Mouse (Mus musculus) midbrain, embryonic 10.5 days (tissue): ENCODE results near the gene Bfsp2. TPM values are rescaled to one million over a fixed set of nuclear protein-coding genes. Genes with fewer than 3 reads are reported as not detected.
A peak's percentile ranks its signal among the peaks of the same experiment; 100 is the strongest.

Source experiments
- DNase-seq: peaks from one replicate; pipeline ENCODE4 v3.0.0-alpha.2; 2017; ENCODE audit warnings: low spot score
- H3K27ac ChIP-seq: fragments of 300-500 bp; sonication (generic); replicated peaks from 2 replicates; pipeline ENCODE4 v1.5.1; 2016; ENCODE audit warnings: mild to moderate bottlenecking
- H3K27me3 ChIP-seq: fragments of 300-500 bp; sonication (generic); 2 replicates; pipeline ENCODE4 v1.6.1; 2016; ENCODE audit warnings: low read depth, mild to moderate bottlenecking; ENCODE audit not compliant: poor library complexity, severe bottlenecking
- H3K36me3 ChIP-seq: fragments of 300-500 bp; sonication (generic); 2 replicates; pipeline ENCODE4 v1.6.1; 2016; ENCODE audit warnings: mild to moderate bottlenecking, moderate library complexity
- H3K4me1 ChIP-seq: fragments of 300-500 bp; sonication (generic); 2 replicates; pipeline ENCODE4 v1.6.1; 2016
- H3K4me3 ChIP-seq: fragments of 300-500 bp; sonication (generic); 2 replicates; pipeline ENCODE4 v1.5.1; 2016; ENCODE audit warnings: mild to moderate bottlenecking, moderate library complexity
- H3K9me3 ChIP-seq: fragments of 300-500 bp; sonication (generic); replicated peaks from 2 replicates; pipeline ENCODE4 v1.6.1; 2016; ENCODE audit warnings: mild to moderate bottlenecking
- WGBS: fragments of 180-500 bp; shearing (Covaris S2); methylation state at CpG from one replicate; pipeline ENCODE4 v1.1.7; 2016; 5-methylcytosine and 5-hydroxymethylcytosine counted together
- polyA plus RNA-seq: library from polyadenylated mRNA; unstranded; fragments of >200 nt; fragmentation: Nextera tagmentation; extraction: Ambion mirVana; gene quantifications from 2 replicates; pipeline ENCODE4 v1.2.1, GENCODE M21; 2016

The Bfsp2 gene
- polyA plus RNA-seq = 0.75 and 2.0 TPM in 2 replicates

DNA sequence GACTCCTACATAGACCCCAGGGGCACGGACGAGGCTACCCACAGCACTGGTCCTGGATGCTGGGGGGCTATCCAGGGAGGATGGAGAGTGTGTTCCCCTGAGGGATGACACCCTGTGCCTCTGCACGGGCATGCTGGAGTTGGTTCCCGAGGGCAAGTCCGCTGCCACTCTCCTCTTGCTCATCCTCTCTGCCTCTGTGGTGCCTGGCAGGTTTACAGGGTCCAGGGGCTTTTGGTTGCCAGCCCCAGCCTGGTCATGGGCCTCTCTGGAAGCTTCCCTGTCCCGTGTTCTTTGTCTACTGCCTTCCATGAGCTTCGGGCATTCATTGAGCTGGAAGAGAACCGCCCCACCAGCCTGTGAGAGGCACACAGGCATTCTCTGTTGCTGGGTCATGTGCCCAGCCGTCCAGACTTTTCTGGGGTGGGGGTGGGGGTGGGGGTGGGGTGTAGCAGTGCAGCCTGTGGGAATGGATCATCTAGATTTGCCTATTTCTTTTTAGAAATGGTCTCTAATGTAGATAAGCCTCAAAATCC lies at the start of gene Bfsp2:
Gene Bfsp2 (minus strand): TSS at position 377 of the 533 bp plus-strand sequence.
- peak within 1 kb of the TSS; percentile 72 for H3K27ac ChIP-seq
- no peak for DNase-seq
- 79% methylated on average over 9 of the region's 9 CpGs for whole genome bisulfite sequencing

DNA sequence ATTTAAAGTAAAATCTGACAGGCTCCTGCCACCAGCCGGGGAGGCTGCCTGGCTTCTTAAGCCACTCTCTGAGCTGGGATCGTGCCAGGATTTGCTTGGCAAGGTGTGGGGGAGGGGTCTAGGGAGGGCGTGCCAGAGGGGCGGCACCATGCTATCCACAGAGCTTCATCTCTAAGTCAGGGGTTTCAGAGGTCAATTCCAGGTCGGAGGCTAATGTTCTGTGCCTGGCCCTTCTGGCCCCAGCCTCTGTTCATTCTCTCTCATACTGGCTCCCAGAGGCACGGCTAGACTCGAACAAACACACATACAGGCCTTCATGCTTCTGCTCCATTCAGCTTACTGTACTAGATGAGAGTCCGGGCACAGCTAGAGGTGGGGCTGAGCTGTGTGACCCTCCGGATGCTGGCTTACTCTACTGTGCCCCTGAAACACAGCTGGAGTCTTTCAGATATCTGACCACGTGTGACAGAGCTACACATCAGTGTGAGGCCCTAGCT lies 44.9 kb upstream of the Bfsp2 start:
- peaks cover 9% of the 10 kb centered on the region; the same call in 1 of the 2 replicates for H3K27me3 ChIP-seq
- peaks cover 34% of the 10 kb centered on the region for H3K4me1 ChIP-seq
- WGBS = 21% methylated on average over 10 of the region's 10 CpGs
- no peaks in the 10 kb centered on the region for H3K36me3 ChIP-seq
- no peaks in the 10 kb centered on the region for H3K9me3 ChIP-seq
- peak overlapping the region; percentile 23; the same call in 1 of the 2 replicates for H3K4me3 ChIP-seq
- peak overlapping the region; percentile 49 for H3K27ac ChIP-seq
- peak; percentile 63 for DNase-seq

More for the DNA sequence above, at the start of gene Bfsp2:
- Histone ChIP-seq H3K9me3 (no peaks in the 10 kb centered on the region), H3K4me1 (peaks cover 21% of the 10 kb centered on the region), H3K36me3 (no peaks in the 10 kb centered on the region), H3K27me3 (no peaks in the 10 kb centered on the region), H3K4me3 (no peak within 1 kb of the TSS)

DNA sequence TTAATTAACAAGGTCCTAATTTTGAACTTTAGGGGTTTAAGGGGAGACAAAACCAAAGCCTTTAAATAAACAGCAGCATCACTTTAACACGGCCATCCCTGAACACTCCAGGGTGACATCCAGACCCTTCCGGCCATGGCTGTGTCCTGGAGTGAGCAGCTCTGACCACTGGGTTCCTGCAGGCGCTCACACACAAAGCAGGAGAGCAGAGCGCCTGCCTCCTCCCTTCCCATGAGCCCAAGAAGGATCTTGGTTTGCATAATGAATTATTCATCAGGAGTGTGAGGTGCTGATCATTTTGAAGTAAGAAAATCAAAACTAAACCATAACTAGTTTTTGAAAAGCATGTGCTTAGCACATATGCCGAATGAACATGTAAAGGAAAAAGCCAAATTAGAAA lies 44.4 kb upstream of the Bfsp2 start:
- no peaks in the 10 kb centered on the region for H3K36me3 ChIP-seq
- no peaks in the 10 kb centered on the region for H3K9me3 ChIP-seq
- peak overlapping the region; percentile 76 for H3K27ac ChIP-seq
- 18% methylated on average over 5 of the region's 5 CpGs for WGBS
- peak; percentile 60 for DNase-seq
- H3K4me1 ChIP-seq = peaks cover 34% of the 10 kb centered on the region
- H3K27me3 ChIP-seq = peaks cover 9% of the 10 kb centered on the region; the same call in 1 of the 2 replicates
- 0 out of 2 replicates have a peak overlapping the region, but pooled peaks have one; percentile 23 for H3K4me3 ChIP-seq

DNA sequence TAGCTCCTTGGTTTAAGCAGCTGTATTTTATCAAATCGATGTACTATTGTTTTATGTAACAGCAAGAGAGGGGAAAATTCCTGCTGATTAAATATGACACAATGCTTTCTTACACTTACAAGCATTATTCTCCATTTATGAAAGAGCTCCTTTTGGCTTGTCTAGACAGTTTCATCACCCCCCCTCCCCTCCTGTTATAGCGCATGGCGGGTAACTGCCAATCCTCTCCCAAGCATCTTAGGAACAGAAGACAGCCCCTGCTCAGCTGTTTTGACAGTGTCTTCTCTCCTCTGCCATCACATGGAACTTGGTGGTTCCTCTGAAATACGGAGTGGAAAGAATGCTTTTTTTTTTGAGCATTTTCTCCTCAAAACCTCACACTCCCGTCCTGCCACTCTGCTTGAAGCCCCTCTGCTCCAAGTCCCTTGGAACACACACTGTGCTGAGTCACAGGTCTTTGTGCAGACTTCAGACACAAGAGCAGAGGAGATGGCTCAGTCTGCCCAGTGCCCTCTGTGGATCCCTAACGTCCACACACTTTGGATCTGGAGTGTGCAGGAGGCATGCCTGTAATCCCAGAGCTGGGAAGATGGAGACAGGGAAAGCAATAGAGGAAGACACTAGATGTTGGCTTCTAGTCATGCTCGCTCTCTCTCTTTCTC lies 43.7 kb upstream of the Bfsp2 start:
- no peaks in the 10 kb centered on the region for H3K36me3 ChIP-seq
- H3K27ac ChIP-seq = peak overlapping the region; percentile 76
- DNase-seq = no peak
- no peak overlapping the region for H3K4me3 ChIP-seq
- H3K9me3 ChIP-seq = peaks cover 4% of the 10 kb centered on the region
- H3K4me1 ChIP-seq = peaks cover 34% of the 10 kb centered on the region
- peaks cover 9% of the 10 kb centered on the region; the same call in 1 of the 2 replicates for H3K27me3 ChIP-seq
- WGBS = 64% methylated on average over 7 of the region's 7 CpGs

DNA sequence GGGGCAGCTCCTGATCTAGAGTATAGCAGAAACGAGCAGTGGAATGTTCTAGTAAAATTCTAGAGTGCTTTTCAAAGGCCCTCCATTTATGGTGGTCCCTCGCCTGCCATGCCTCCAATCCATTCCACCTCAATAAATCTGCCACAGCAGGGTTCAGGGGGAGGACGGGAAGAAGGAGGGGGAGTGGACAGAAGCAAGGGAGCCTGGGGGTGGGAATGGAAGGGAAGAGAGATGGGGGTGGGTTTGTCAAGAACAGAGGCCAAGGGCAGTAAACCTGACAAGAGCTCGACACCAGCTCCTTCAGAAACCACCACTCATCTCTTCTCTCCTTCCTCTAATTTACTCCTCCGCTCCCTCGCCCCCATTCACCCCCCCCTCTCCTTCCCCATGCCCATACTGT lies 42.8 kb upstream of the Bfsp2 start:
- Histone ChIP-seq H3K36me3 (no peaks in the 10 kb centered on the region), H3K27me3 (peaks cover 9% of the 10 kb centered on the region; the same call in 1 of the 2 replicates), H3K4me3 (no peak overlapping the region), H3K4me1 (peaks cover 38% of the 10 kb centered on the region), H3K27ac (no peak overlapping the region), H3K9me3 (peaks cover 5% of the 10 kb centered on the region)
- DNase-seq = no peak
- WGBS = 60% methylated on average over 6 of the region's 6 CpGs

DNA sequence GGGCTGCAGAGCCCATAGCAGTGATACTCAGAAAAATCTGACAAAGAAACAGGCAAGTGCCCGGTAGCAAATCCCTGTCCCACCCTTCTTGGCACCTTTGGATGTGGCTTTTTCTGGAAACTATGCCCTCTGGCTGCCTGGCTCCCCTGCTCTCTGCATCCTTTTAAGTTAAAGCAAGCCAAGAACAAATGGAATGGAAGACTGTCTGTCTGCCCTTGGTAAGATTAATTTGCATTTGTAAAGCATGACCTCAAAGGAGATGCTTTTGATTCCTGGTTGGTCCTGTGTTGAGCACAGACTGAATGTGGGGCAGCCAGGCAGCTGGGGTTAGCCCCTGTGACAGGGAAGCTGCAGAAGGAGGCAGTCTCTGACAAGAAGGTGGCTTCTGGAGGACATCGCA lies 33.7 kb upstream of the Bfsp2 start:
- 53% methylated on average over 2 of the region's 2 CpGs for WGBS
- Histone ChIP-seq H3K9me3 (peaks cover under 1% of the 10 kb centered on the region; the same call in 1 of the 2 replicates), H3K36me3 (no peaks in the 10 kb centered on the region), H3K4me3 (no peak overlapping the region), H3K4me1 (peaks cover 21% of the 10 kb centered on the region), H3K27me3 (no peaks in the 10 kb centered on the region), H3K27ac (peak overlapping the region; percentile 62)
- no peak for DNase-seq

DNA sequence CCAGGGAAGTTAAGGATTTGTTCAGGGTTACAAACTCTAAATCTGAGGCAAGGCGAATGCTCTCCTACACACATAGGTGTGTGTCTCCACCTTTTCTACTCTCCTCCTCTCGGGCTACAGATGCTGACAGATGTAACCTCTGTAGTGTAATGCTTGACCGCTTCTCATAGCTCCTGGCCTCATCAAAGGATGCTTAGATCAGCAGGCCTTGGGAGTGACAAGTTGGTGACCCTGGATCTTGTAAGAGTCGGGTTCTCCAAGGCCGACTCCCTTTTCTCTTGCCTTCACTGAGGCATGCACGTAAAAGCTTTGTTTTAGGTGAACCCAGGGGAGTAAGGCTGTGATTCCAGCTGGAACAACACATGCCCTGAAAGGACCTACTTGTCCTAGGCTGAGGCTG lies 32.0 kb upstream of the Bfsp2 start:
- Histone ChIP-seq H3K4me3 (no peak overlapping the region), H3K36me3 (no peaks in the 10 kb centered on the region), H3K9me3 (no peaks in the 10 kb centered on the region), H3K27ac (no peak overlapping the region), H3K4me1 (peaks cover 13% of the 10 kb centered on the region), H3K27me3 (no peaks in the 10 kb centered on the region)
- no peak for DNase-seq
- 80% methylated on average over 6 of the region's 6 CpGs for WGBS

DNA sequence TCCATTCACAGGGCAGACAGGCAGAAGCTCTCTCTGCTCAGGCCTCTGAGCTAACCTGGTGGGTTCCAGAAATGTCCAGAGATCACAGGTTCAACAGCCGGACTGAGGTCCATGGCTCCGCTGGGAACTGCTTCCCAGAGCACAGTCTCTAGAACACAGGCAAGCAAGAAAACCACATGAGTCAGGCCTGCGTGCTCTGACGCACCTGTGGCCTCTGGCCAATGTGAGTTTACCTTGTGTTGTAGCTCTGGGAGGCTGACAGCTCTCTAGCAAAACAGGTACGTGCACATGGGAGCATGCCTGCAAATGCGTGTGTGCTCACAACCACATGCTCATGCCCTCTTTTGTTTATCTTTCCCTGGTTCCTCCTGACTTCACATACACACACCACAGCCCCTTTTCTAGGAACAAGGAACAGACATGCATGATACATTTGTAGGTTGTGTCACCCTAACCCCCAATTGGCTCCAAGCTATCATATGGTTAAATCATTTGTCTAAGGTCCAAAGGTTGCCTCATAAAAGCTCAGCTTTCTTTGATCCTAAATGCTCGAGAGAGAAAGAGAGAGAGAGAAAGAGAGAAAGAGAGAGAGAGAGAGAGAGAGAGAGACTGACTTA lies 26.9 kb upstream of the Bfsp2 start:
- Histone ChIP-seq H3K36me3 (0 out of 2 replicates have a peak, but pooled peaks cover 2% of the 10 kb centered on the region), H3K9me3 (no peaks in the 10 kb centered on the region), H3K27me3 (peaks cover 7% of the 10 kb centered on the region), H3K27ac (no peak overlapping the region), H3K4me3 (no peak overlapping the region), H3K4me1 (peaks cover 33% of the 10 kb centered on the region)
- WGBS = 85% methylated on average over 7 of the region's 7 CpGs
- no peak for DNase-seq

DNA sequence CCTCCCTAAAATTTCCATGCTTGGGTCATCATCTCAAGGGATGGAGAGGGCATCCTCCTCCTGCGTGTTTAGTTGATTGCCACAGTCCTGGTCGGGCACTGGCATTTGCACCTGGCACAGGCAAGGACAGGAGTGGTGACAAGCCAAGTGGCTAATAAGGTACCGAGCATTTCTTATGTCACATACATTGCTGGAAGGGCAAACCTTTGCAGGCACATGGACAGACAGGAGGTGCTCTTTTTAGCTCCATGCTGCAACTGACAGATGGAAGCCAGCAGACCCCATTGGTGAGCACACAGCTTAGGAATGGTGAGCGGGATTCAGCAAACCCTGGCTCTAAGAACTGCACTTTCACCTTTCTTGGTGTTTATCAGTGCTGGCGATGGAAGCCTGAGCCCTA lies 24.8 kb upstream of the Bfsp2 start:
- H3K4me1 ChIP-seq = peaks cover 43% of the 10 kb centered on the region
- H3K9me3 ChIP-seq = no peaks in the 10 kb centered on the region
- 85% methylated on average over 5 of the region's 5 CpGs for WGBS
- peak overlapping the region; percentile 43; the same call in 1 of the 2 replicates for H3K27ac ChIP-seq
- no peak overlapping the region for H3K4me3 ChIP-seq
- peaks cover 11% of the 10 kb centered on the region for H3K27me3 ChIP-seq
- 0 out of 2 replicates have a peak, but pooled peaks cover 2% of the 10 kb centered on the region for H3K36me3 ChIP-seq
- DNase-seq = no peak

DNA sequence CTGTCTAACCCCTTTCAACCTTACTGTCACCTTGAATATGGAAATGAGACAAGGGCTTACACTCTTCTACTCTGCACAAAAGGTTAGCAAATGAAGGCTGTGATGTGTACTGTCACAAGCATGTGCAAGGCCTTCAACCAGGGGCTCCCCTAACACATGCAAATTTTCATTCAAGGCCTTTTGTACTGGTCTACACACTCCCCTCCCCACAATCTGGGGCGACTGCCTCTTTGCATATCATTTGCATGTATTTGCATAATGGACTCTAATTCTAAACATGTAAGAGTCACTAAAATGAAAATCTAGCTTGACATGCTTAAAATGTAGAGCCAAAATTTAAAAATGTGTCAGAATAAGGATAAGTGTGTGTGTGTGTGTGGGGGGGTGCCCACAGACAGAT lies 24.4 kb upstream of the Bfsp2 start:
- WGBS = 69% methylated on average over 1 of the region's 1 CpGs
- H3K27me3 ChIP-seq = peaks cover 14% of the 10 kb centered on the region
- no peaks in the 10 kb centered on the region for H3K9me3 ChIP-seq
- H3K27ac ChIP-seq = peak overlapping the region; percentile 43; the same call in 1 of the 2 replicates
- no peak for DNase-seq
- 0 out of 2 replicates have a peak, but pooled peaks cover 2% of the 10 kb centered on the region for H3K36me3 ChIP-seq
- no peak overlapping the region for H3K4me3 ChIP-seq
- H3K4me1 ChIP-seq = peaks cover 48% of the 10 kb centered on the region

DNA sequence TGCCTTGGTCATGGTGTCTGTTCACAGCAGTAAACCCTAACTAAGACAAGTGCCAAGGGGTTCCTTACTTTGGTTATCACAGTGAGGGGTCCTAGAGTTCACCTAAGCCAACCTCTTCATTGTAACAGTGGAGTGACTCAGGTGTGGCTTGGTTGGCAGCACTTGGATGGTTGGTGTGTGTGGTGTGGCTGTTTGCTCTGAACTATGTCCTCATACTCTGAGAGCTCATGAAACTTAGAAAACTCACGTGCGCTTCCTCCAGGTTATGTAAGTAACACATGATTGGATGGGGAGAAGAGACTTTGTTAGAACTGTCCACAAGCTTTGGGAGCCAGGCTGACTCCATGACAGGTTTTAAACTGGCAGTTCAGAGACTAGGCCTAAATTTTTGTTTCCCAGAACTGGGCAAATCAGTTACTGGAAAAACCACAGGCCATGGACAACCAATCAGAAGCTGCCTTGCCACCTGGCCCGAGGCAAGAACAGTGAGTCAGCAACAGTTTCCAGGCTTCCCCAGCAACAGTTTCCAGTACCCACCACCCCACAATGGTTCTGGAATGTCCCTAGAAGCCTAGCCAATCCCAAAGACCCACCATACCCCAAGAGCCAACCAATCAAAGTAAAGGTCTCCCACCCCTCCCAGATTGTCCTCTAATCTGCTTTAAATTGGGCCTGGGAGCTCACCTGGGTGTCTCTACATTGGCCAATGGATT lies 23.5 kb upstream of the Bfsp2 start:
- Histone ChIP-seq H3K36me3 (peaks cover 2% of the 10 kb centered on the region; the same call in 1 of the 2 replicates), H3K27ac (no peak overlapping the region; the same call in 1 of the 2 replicates), H3K27me3 (peaks cover 22% of the 10 kb centered on the region), H3K4me3 (no peak overlapping the region), H3K9me3 (no peaks in the 10 kb centered on the region), H3K4me1 (peaks cover 51% of the 10 kb centered on the region)
- DNase-seq = no peak
- WGBS = 88% methylated on average over 3 of the region's 3 CpGs

DNA sequence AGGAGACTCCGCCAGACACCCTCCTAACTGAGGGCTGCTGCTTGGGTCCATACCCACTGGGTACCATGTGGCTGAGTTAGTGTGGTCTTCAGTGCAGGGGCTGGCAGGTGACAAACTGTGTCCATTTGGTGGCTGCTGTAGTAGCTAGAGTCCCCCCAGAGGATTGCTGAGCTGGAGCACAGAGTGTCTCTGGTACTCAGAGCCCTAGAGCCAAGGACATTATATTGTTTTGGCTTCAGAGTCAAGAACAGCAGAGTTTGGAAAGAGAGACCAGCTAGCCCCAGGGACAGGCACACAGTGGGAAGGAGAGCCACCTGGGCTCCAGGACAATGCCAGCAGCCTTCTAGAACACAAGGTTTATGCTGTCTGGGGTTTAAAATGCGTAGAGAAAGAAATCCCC lies 22.4 kb upstream of the Bfsp2 start:
- WGBS = 77% methylated on average over 2 of the region's 2 CpGs
- Histone ChIP-seq H3K36me3 (peaks cover 2% of the 10 kb centered on the region; the same call in 1 of the 2 replicates), H3K27me3 (peaks cover 26% of the 10 kb centered on the region), H3K9me3 (no peaks in the 10 kb centered on the region), H3K4me1 (peaks cover 55% of the 10 kb centered on the region), H3K4me3 (no peak overlapping the region), H3K27ac (peak overlapping the region; percentile 75; the same call in 1 of the 2 replicates)
- no peak for DNase-seq
